Mouse (Mus musculus): ENCODE data around the gene Bach1.

The Bach1 gene

GRCm38 (mm10) chr16:87698692-87699305 lies at the start of gene Bach1:
Bach1 (plus strand) TSS chr16:87698945.
- peak; percentile 96 to 97 for DNase-seq (ENCODE audit: low spot score in 2 of 2)

GRCm38 (mm10) chr16:87652344-87652743 lies 46.4 kb upstream of the Bach1 start:
- DNase-seq (ENCODE audit: low spot score in 2 of 2) = no peak

- no peak for DNase-seq (ENCODE audit: low spot score in 2 of 2)
These were observed 45.8 kb upstream of the Bach1 start for GRCm38 (mm10) chr16:87652924-87653323.

- DNase-seq (ENCODE audit: low spot score in 2 of 2) = no peak
These were observed 44.6 kb upstream of the Bach1 start for GRCm38 (mm10) chr16:87654016-87654575.

GRCm38 (mm10) chr16:87655005-87655404 lies 43.7 kb upstream of the Bach1 start:
- no peak for DNase-seq (ENCODE audit: low spot score in 2 of 2)

- no peak for DNase-seq (ENCODE audit: low spot score in 2 of 2)
These were observed 43.2 kb upstream of the Bach1 start for GRCm38 (mm10) chr16:87655579-87655978.

GRCm38 (mm10) chr16:87656771-87657170 lies 42.0 kb upstream of the Bach1 start:
- DNase-seq (ENCODE audit: low spot score in 2 of 2) = no peak

- DNase-seq (ENCODE audit: low spot score in 2 of 2) = no peak
These were observed 41.5 kb upstream of the Bach1 start for GRCm38 (mm10) chr16:87657291-87657690.

- DNase-seq (ENCODE audit: low spot score in 2 of 2) = no peak
These were observed 37.7 kb upstream of the Bach1 start for GRCm38 (mm10) chr16:87661024-87661471.

- no peak for DNase-seq (ENCODE audit: low spot score in 2 of 2)
These were observed 37.1 kb upstream of the Bach1 start for GRCm38 (mm10) chr16:87661636-87662035.

- DNase-seq (ENCODE audit: low spot score in 2 of 2) = no peak
These were observed 36.2 kb upstream of the Bach1 start for GRCm38 (mm10) chr16:87662528-87662927.

- DNase-seq (ENCODE audit: low spot score in 2 of 2) = no peak
These were observed 34.9 kb upstream of the Bach1 start for GRCm38 (mm10) chr16:87663890-87664289.

- no peak for DNase-seq (ENCODE audit: low spot score in 2 of 2)
These were observed 33.5 kb upstream of the Bach1 start for GRCm38 (mm10) chr16:87665246-87665645.

- DNase-seq (ENCODE audit: low spot score in 2 of 2) = no peak
These were observed 32.8 kb upstream of the Bach1 start for GRCm38 (mm10) chr16:87665752-87666619.

GRCm38 (mm10) chr16:87666620-87667004 lies 32.1 kb upstream of the Bach1 start:
- no peak for DNase-seq (ENCODE audit: low spot score in 2 of 2)

- DNase-seq (ENCODE audit: low spot score in 2 of 2) = no peak
These were observed 30.7 kb upstream of the Bach1 start for GRCm38 (mm10) chr16:87668002-87668401.

- DNase-seq (ENCODE audit: low spot score in 2 of 2) = no peak
These were observed 28.5 kb upstream of the Bach1 start for GRCm38 (mm10) chr16:87670091-87670820.

GRCm38 (mm10) chr16:87670821-87671165 lies 28.0 kb upstream of the Bach1 start:
- no peak for DNase-seq (ENCODE audit: low spot score in 2 of 2)

- no peak for DNase-seq (ENCODE audit: low spot score in 2 of 2)
These were observed 27.4 kb upstream of the Bach1 start for GRCm38 (mm10) chr16:87671336-87671735.

- DNase-seq (ENCODE audit: low spot score in 2 of 2) = no peak
These were observed 25.6 kb upstream of the Bach1 start for GRCm38 (mm10) chr16:87673155-87673554.

- no peak for DNase-seq (ENCODE audit: low spot score in 2 of 2)
These were observed 22.6 kb upstream of the Bach1 start for GRCm38 (mm10) chr16:87676182-87676581.

GRCm38 (mm10) chr16:87678667-87679066 lies 20.1 kb upstream of the Bach1 start:
- no peak for DNase-seq (ENCODE audit: low spot score in 2 of 2)

Data from spleen, postnatal 14 days (tissue).